Mouse (Mus musculus) bone marrow macrophage, adult 2 months (primary cell): Measurements from ENCODE around the gene Smg5.
"Not testable (repeated sequence)": the region's sequence is repeated elsewhere in the genome, so short reads cannot be mapped to it uniquely, and the experiment has no call there.

ENCODE experiments used
- CTCF ChIP-seq: IDR thresholded peaks from 2 replicates; pipeline ENCODE4 v1.5.1; 2012; ENCODE audit warnings: low read depth, mild to moderate bottlenecking, low read length, moderate library complexity
- POLR2A ChIP-seq: IDR thresholded peaks from 2 replicates; pipeline ENCODE4 v1.6.1; 2012; ENCODE audit warnings: mild to moderate bottlenecking, low read depth, low read length, borderline replicate concordance

GRCm38 (mm10) chr3:88375750-88376626 lies 39.9 kb downstream of the Smg5 start:
- TF ChIP-seq POLR2A, CTCF: not testable (repeated sequence)
